Mouse (Mus musculus): ENCODE data around the gene Idh3b.
A peak's percentile ranks its signal among the peaks of the same experiment; 100 is the strongest.

The Idh3b gene

GRCm38 (mm10) chr2:130283854-130284654 lies at the start of gene Idh3b:
TSS of gene Idh3b (minus strand) at chr2:130284547.
- DNase-seq (ENCODE audit: low spot score in 2 of 2), result peak; percentile 72 to 88

GRCm38 (mm10) chr2:130329502-130329901 lies 45.2 kb upstream of the Idh3b start:
- DNase-seq (ENCODE audit: low spot score in 2 of 2), result no peak

- DNase-seq (ENCODE audit: low spot score in 2 of 2), result no peak
These were observed 42.7 kb upstream of the Idh3b start for GRCm38 (mm10) chr2:130327057-130327456.

GRCm38 (mm10) chr2:130303014-130303413 lies 18.7 kb upstream of the Idh3b start:
- DNase-seq (ENCODE audit: low spot score in 2 of 2), result no peak

GRCm38 (mm10) chr2:130297580-130297979 lies 13.2 kb upstream of the Idh3b start:
- DNase-seq (ENCODE audit: low spot score in 2 of 2), result no peak

GRCm38 (mm10) chr2:130296134-130296745 lies 11.9 kb upstream of the Idh3b start:
- no peak for DNase-seq (ENCODE audit: low spot score in 2 of 2)

- peak in 1 of 2 experiments; percentile 63 for DNase-seq (ENCODE audit: low spot score in 2 of 2)
These were observed 11.2 kb upstream of the Idh3b start for GRCm38 (mm10) chr2:130295331-130296133.

- peak in 1 of 2 experiments; percentile 50 for DNase-seq (ENCODE audit: low spot score in 2 of 2)
These were observed 10.6 kb upstream of the Idh3b start, which contains the start of gene Ebf4 for GRCm38 (mm10) chr2:130294936-130295277. TSS of gene Ebf4 (plus strand) at chr2:130295169.

- DNase-seq (ENCODE audit: low spot score in 2 of 2), result no peak
These were observed 10.0 kb upstream of the Idh3b start for GRCm38 (mm10) chr2:130294218-130294935.

- no peak for DNase-seq (ENCODE audit: low spot score in 2 of 2)
These were observed 9.1 kb upstream of the Idh3b start for GRCm38 (mm10) chr2:130293486-130293885.

- no peak for DNase-seq (ENCODE audit: low spot score in 2 of 2)
These were observed 8.7 kb upstream of the Idh3b start for GRCm38 (mm10) chr2:130293009-130293408.

GRCm38 (mm10) chr2:130291434-130291833 lies 7.1 kb upstream of the Idh3b start:
- DNase-seq (ENCODE audit: low spot score in 2 of 2), result peak; percentile 59 to 69

GRCm38 (mm10) chr2:130289086-130289485 lies 4.7 kb upstream of the Idh3b start:
- DNase-seq (ENCODE audit: low spot score in 2 of 2), result no peak

GRCm38 (mm10) chr2:130280818-130281217 lies 3.5 kb downstream of the Idh3b start:
- no peak for DNase-seq (ENCODE audit: low spot score in 2 of 2)

GRCm38 (mm10) chr2:130280224-130280623 lies 4.1 kb downstream of the Idh3b start:
- no peak for DNase-seq (ENCODE audit: low spot score in 2 of 2)

- no peak for DNase-seq (ENCODE audit: low spot score in 2 of 2)
These were observed 4.7 kb downstream of the Idh3b start for GRCm38 (mm10) chr2:130279600-130280091.

- DNase-seq (ENCODE audit: low spot score in 2 of 2), result no peak
These were observed 8.7 kb downstream of the Idh3b start for GRCm38 (mm10) chr2:130275649-130276048.

GRCm38 (mm10) chr2:130274862-130275261 lies 9.5 kb downstream of the Idh3b start:
- DNase-seq (ENCODE audit: low spot score in 2 of 2), result no peak

- peak; percentile 97 to 99 for DNase-seq (ENCODE audit: low spot score in 2 of 2)
These were observed 10.0 kb downstream of the Idh3b start, which contains the start of gene Nop56 for GRCm38 (mm10) chr2:130274149-130274861. TSS of gene Nop56 (plus strand) at chr2:130274430.

- no peak for DNase-seq (ENCODE audit: low spot score in 2 of 2)
These were observed 10.6 kb downstream of the Idh3b start for GRCm38 (mm10) chr2:130273732-130274131.

GRCm38 (mm10) chr2:130268074-130268473 lies 16.3 kb downstream of the Idh3b start:
- DNase-seq (ENCODE audit: low spot score in 2 of 2), result no peak
